Mouse (Mus musculus) intestine, embryonic 16.5 days (tissue): Measurements from ENCODE around the gene Arhgef39. TPM values are rescaled to one million over a fixed set of nuclear protein-coding genes. Genes with fewer than 3 reads are reported as not detected.
"Not testable (repeated sequence)": the region's sequence is repeated elsewhere in the genome, so short reads cannot be mapped to it uniquely, and the experiment has no call there.

Source experiments
- ATAC-seq: fragments of 200-750 bp; cut with Nextera tagmentation; 2 replicates; pipeline ENCODE4 v1.8.0; 2017; ENCODE audit warnings: moderate TSS enrichment, moderate library complexity
- H3K27ac ChIP-seq: fragments of 300-500 bp; sonication (generic); 2 replicates; pipeline ENCODE4 v1.5.1; 2014; ENCODE audit warnings: mild to moderate bottlenecking, low read length
- H3K27me3 ChIP-seq: fragments of 300-500 bp; sonication (generic); replicated peaks from 2 replicates; pipeline ENCODE4 v1.6.1; 2014; ENCODE audit warnings: low read length, control low read depth, mixed read lengths; ENCODE audit not compliant: control insufficient read depth, insufficient read depth
- H3K36me3 ChIP-seq: fragments of 300-500 bp; sonication (generic); 2 replicates; pipeline ENCODE4 v1.6.1; 2014; ENCODE audit warnings: low read length, control low read depth; ENCODE audit not compliant: control insufficient read depth, insufficient read depth
- H3K4me1 ChIP-seq: fragments of 300-500 bp; sonication (generic); 2 replicates; pipeline ENCODE4 v1.6.1; 2014; ENCODE audit warnings: low read length, control low read depth, mixed read lengths; ENCODE audit not compliant: control insufficient read depth, insufficient read depth
- H3K4me2 ChIP-seq: fragments of 300-500 bp; sonication (generic); 2 replicates; pipeline ENCODE4 v1.6.1; 2014; ENCODE audit warnings: low read depth, low read length, control low read depth
- H3K4me3 ChIP-seq: fragments of 300-500 bp; sonication (generic); 2 replicates; pipeline ENCODE4 v1.5.1; 2014; ENCODE audit warnings: mild to moderate bottlenecking, low read length
- H3K9ac ChIP-seq: fragments of 300-500 bp; sonication (generic); 2 replicates; pipeline ENCODE4 v1.6.1; 2014; ENCODE audit warnings: low read depth, low read length
- H3K9me3 ChIP-seq: fragments of 300-500 bp; sonication (generic); 2 replicates; pipeline ENCODE4 v1.6.1; 2016; ENCODE audit warnings: low read length, control low read depth; ENCODE audit not compliant: control insufficient read depth
- WGBS: fragments of 180-500 bp; shearing (Covaris S2); extraction: QIAGEN DNeasy Blood & Tissue Kit; methylation state at CpG from one replicate; pipeline ENCODE4 v1.1.7; 2014; 5-methylcytosine and 5-hydroxymethylcytosine counted together
- polyA plus RNA-seq: library from polyadenylated mRNA; unstranded; fragments of >200 nt; fragmentation: Nextera tagmentation; extraction: Ambion mirVana; gene quantifications from 2 replicates; pipeline ENCODE4 v1.2.1, GENCODE M21; 2015

Arhgef39 gene
- polyA plus RNA-seq, 1 experiment from 2014 or later = 49.7 TPM

GRCm38 (mm10) chr4:43489611-43490010 is 9.9 kb downstream of the Arhgef39 start:
- no peak for ATAC-seq
- peaks cover 9% of the 10 kb centered on the region for H3K4me1 ChIP-seq
- H3K4me2 ChIP-seq = no peak overlapping the region
- no peaks in the 10 kb centered on the region for H3K27me3 ChIP-seq
- no peaks in the 10 kb centered on the region for H3K9me3 ChIP-seq
- H3K9ac ChIP-seq = no peak overlapping the region
- H3K36me3 ChIP-seq = no peaks in the 10 kb centered on the region
- H3K27ac ChIP-seq = no peak overlapping the region
- no peak overlapping the region for H3K4me3 ChIP-seq
- WGBS = 94% methylated on average over 3 of the region's 3 CpGs

DNA sequence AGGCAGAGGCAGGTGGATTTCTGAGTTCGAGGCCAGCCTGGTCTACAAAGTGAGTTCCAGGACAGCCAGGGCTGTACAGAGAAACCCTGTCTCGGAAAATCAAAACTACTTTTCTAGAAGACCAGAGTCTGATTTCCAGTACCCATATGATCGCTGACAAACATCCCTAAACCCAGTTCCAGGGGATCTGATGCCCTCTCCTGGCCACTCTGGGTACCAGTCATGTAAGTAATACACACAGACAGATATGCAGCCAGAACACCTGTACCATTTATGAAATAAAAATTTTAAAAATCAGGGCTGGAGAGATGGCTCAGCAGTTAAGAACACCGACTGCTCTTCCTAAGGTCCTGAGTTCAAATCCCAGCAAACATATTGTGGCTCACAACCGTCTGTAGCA is 13.8 kb downstream of the Arhgef39 start:
- WGBS = 90% methylated on average over 5 of the region's 5 CpGs
- not testable (repeated sequence) for H3K27ac ChIP-seq, H3K4me2 ChIP-seq, H3K9ac ChIP-seq, H3K9me3 ChIP-seq, H3K4me3 ChIP-seq, H3K27me3 ChIP-seq, H3K36me3 ChIP-seq, ATAC-seq
- H3K4me1 ChIP-seq = peaks cover 10% of the 10 kb centered on the region; the same call in 1 of the 2 replicates

- H3K9ac ChIP-seq = peak within 1 kb of the TSS; percentile 31; the same call in 1 of the 2 replicates
These were observed 15.9 kb downstream of the Arhgef39 start, which contains the start of gene Sit1 for GRCm38 (mm10) chr4:43483535-43484091. Gene Sit1, minus strand, starts transcription at chr4:43483734.

DNA sequence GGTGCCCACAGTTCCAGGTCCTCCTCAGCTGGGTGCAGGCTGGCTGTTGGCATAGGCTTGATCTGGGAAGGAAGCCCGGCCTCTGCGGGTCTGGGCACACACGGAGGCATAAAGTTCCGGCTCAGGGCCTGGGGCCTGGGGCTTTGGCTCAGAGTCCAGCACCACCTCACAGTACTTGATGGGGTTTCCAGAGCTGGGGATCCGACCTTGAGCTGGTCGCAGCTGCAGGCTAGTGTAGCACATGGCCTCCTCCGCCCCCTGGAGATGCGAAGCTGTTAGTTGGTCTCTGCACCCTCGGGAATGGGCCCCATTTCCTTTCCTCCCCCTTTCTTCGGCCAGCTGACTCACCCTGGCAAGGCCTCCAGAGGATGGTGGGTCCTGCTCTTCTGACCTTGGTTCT is 16.9 kb downstream of the Arhgef39 start:
- Histone ChIP-seq H3K36me3 (no peaks in the 10 kb centered on the region), H3K9ac (peak overlapping the region; percentile 31; the same call in 1 of the 2 replicates), H3K27me3 (no peaks in the 10 kb centered on the region), H3K4me1 (0 out of 2 replicates have a peak, but pooled peaks cover 5% of the 10 kb centered on the region), H3K27ac (no peak overlapping the region), H3K4me3 (no peak overlapping the region), H3K4me2 (no peak overlapping the region), H3K9me3 (no peaks in the 10 kb centered on the region)
- whole genome bisulfite sequencing = 66% methylated on average over 10 of the region's 10 CpGs
- ATAC-seq = no peak

More at GRCm38 (mm10) chr4:43483535-43484091, 15.9 kb downstream of the Arhgef39 start, which contains the start of gene Sit1:
- WGBS = 62% methylated on average over 12 of the region's 12 CpGs
- Histone ChIP-seq H3K9me3 (no peaks in the 10 kb centered on the region), H3K27me3 (no peaks in the 10 kb centered on the region), H3K4me2 (no peak within 1 kb of the TSS), H3K36me3 (no peaks in the 10 kb centered on the region), H3K4me1 (0 out of 2 replicates have a peak, but pooled peaks cover 5% of the 10 kb centered on the region), H3K4me3 (no peak within 1 kb of the TSS), H3K27ac (no peak within 1 kb of the TSS)
- no peak for ATAC-seq

GRCm38 (mm10) chr4:43481894-43482456 is 17.5 kb downstream of the Arhgef39 start:
- ATAC-seq = no peak
- H3K27ac ChIP-seq = no peak overlapping the region
- 65% methylated on average over 7 of the region's 7 CpGs for WGBS

GRCm38 (mm10) chr4:43480985-43481384 is 18.5 kb downstream of the Arhgef39 start:
- H3K4me3 ChIP-seq = no peak overlapping the region
- H3K27ac ChIP-seq = peak overlapping the region; percentile 50
- no peak overlapping the region for H3K9ac ChIP-seq
- H3K9me3 ChIP-seq = no peaks in the 10 kb centered on the region
- H3K36me3 ChIP-seq = no peaks in the 10 kb centered on the region
- ATAC-seq = peak; percentile 87
- no peak overlapping the region for H3K4me2 ChIP-seq
- WGBS = 72% methylated on average over 5 of the region's 5 CpGs
- 0 out of 2 replicates have a peak, but pooled peaks cover 5% of the 10 kb centered on the region for H3K4me1 ChIP-seq
- no peaks in the 10 kb centered on the region for H3K27me3 ChIP-seq

More at GRCm38 (mm10) chr4:43481894-43482456, 17.5 kb downstream of the Arhgef39 start:
- H3K9me3 ChIP-seq = no peaks in the 10 kb centered on the region
- H3K4me3 ChIP-seq = no peak overlapping the region
- no peaks in the 10 kb centered on the region for H3K36me3 ChIP-seq
- H3K4me1 ChIP-seq = 0 out of 2 replicates have a peak, but pooled peaks cover 5% of the 10 kb centered on the region
- no peaks in the 10 kb centered on the region for H3K27me3 ChIP-seq
- no peak overlapping the region for H3K4me2 ChIP-seq
- peak overlapping the region; percentile 31; the same call in 1 of the 2 replicates for H3K9ac ChIP-seq

DNA sequence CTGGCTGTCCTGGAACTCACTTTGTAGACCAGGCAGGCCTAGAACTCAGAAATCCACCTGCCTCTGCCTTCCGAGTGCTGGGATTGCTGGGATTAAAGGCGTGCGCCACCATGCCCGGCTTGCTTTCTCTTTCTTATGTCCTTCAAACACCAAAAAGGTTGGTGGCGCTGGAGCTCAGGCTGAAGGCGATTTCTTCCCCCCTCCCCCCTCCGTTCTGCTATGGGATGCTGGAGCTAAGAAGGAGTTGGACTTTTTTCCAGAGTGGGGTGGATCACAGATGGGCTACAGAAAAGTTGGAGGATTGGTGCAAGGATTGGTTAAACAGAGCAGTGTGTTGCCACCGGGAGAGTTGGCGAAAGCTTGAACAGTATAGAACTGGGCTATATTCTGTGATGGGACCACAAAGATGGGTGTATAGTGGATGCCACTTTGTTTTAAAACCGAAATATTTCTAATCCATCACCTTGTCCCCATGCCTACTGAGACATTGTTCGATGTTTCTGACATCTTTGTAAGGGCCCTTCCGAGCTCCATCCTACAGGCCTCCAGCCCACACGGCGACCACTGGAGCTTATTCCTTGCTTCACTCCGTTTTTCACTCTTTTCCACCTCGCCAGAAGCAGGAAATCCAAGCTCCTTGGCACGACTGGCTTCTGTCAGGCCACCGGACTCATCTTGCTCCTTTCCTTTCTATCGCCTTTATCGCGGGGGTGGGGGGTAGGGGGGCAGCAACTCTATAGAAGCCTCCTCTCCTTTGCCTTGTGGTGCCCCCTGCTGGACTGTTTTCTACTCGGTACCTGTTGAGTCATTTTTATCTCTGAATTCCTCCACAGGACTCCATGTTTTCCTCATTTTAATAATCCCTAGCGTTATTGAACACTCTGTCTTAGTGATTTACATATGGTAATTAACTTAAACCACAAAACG is 20.3 kb downstream of the Arhgef39 start:
- Histone ChIP-seq H3K4me1 (0 out of 2 replicates have a peak, but pooled peaks cover 5% of the 10 kb centered on the region), H3K4me3 (no peak overlapping the region), H3K27ac (no peak overlapping the region), H3K36me3 (no peaks in the 10 kb centered on the region), H3K4me2 (no peak overlapping the region), H3K27me3 (no peaks in the 10 kb centered on the region), H3K9me3 (no peaks in the 10 kb centered on the region), H3K9ac (no peak overlapping the region)
- no peak for ATAC-seq
- 51% methylated on average over 24 of the region's 24 CpGs for WGBS

- Histone ChIP-seq H3K9ac (peak overlapping the region; percentile 50), H3K27ac (no peak overlapping the region), H3K4me2 (peak overlapping the region; percentile 54), H3K36me3 (no peaks in the 10 kb centered on the region), H3K9me3 (no peaks in the 10 kb centered on the region), H3K27me3 (no peaks in the 10 kb centered on the region), H3K4me1 (0 out of 2 replicates have a peak, but pooled peaks cover 5% of the 10 kb centered on the region), H3K4me3 (peak overlapping the region; percentile 35)
- ATAC-seq = peak; percentile 14; the same call in 1 of the 2 replicates
- WGBS = 44% methylated on average over 8 of the region's 8 CpGs
These were observed 21.0 kb downstream of the Arhgef39 start for GRCm38 (mm10) chr4:43478534-43478858.
